Mouse (Mus musculus): ENCODE data around the gene Cetn2.

The Cetn2 gene

GRCm38 (mm10) chrX:72917884-72918681 is at the start of gene Cetn2, which contains the start of gene Nsdhl:
Gene Cetn2, minus strand, starts transcription at chrX:72918411.
Gene Nsdhl, plus strand, starts transcription at chrX:72918557.
- peak; percentile 84 to 92 for DNase-seq (ENCODE audit: low spot score in 2 of 2)

- no peak for DNase-seq (ENCODE audit: low spot score in 2 of 2)
These were observed 44.5 kb upstream of the Cetn2 start for GRCm38 (mm10) chrX:72962743-72963142.

GRCm38 (mm10) chrX:72961511-72961910 is 43.3 kb upstream of the Cetn2 start:
- no peak for DNase-seq (ENCODE audit: low spot score in 2 of 2)

GRCm38 (mm10) chrX:72960431-72960830 is 42.2 kb upstream of the Cetn2 start:
- no peak for DNase-seq (ENCODE audit: low spot score in 2 of 2)

GRCm38 (mm10) chrX:72956486-72956885 is 38.3 kb upstream of the Cetn2 start:
- DNase-seq (ENCODE audit: low spot score in 2 of 2) = no peak

- no peak for DNase-seq (ENCODE audit: low spot score in 2 of 2)
These were observed 35.3 kb upstream of the Cetn2 start for GRCm38 (mm10) chrX:72953464-72953863.

GRCm38 (mm10) chrX:72921391-72921790 is 3.2 kb upstream of the Cetn2 start:
- DNase-seq (ENCODE audit: low spot score in 2 of 2) = no peak

- DNase-seq (ENCODE audit: low spot score in 2 of 2) = no peak
These were observed 460 bp upstream of the Cetn2 start for GRCm38 (mm10) chrX:72918682-72919059.

- no peak for DNase-seq (ENCODE audit: low spot score in 2 of 2)
These were observed 6.6 kb downstream of the Cetn2 start for GRCm38 (mm10) chrX:72911611-72912010.

GRCm38 (mm10) chrX:72908404-72908741 is 9.8 kb downstream of the Cetn2 start:
- DNase-seq (ENCODE audit: low spot score in 2 of 2) = peak in 1 of 2 experiments; percentile 17

GRCm38 (mm10) chrX:72907619-72908403 is 10.4 kb downstream of the Cetn2 start:
- no peak for DNase-seq (ENCODE audit: low spot score in 2 of 2)

GRCm38 (mm10) chrX:72902530-72902929 is 15.7 kb downstream of the Cetn2 start:
- DNase-seq (ENCODE audit: low spot score in 2 of 2) = peak in 1 of 2 experiments; percentile 10

- no peak for DNase-seq (ENCODE audit: low spot score in 2 of 2)
These were observed 22.2 kb downstream of the Cetn2 start for GRCm38 (mm10) chrX:72896055-72896437.

- DNase-seq (ENCODE audit: low spot score in 2 of 2) = peak; percentile 16 to 64
These were observed 22.7 kb downstream of the Cetn2 start for GRCm38 (mm10) chrX:72895388-72896054.

Data from frontal cortex, postnatal 36 days (tissue).